Mouse (Mus musculus) brain, adult 2 months (tissue): Measurements from ENCODE around the gene Pfdn6.
"Not testable (repeated sequence)": the region's sequence is repeated elsewhere in the genome, so short reads cannot be mapped to it uniquely, and the experiment has no call there.

ENCODE experiments used
- DNase-seq: peaks from one replicate; pipeline ENCODE4 v3.0.0; 2011; ENCODE audit warnings: low read depth, low spot score

Gene Pfdn6

DNA sequence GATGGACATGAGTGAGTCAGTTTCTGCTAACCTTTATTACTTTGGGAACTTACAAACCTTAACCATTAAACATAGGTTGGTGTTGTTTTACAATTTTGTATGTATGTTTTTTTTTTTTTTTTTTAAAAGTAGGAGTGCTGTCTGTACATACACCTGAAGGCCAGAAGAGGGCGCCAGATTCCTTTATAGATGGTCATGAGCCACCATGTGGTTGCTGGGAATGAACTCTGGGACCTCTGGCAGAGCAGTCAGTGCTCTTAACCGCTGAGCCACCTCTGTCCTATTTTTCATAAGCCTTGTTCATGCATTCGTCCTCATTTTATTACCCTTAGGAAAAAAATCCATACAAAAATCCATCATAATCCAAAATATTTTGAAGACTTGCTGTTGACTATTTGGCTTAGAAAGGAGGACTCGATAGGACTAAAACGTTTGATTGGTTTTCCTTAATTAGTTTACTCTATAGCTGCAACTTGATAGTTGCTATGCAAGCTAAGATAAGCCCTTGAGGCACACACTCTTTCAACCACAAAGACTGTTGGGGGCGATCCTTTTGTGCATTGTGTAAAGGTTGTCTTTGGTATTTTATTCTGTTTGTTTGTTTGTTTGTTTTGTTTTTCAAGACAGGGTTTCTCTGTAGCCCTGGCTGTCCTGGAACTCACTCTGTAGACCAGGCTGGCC, 42.9 kb downstream of the Pfdn6 start:
- peak; percentile 81 for DNase-seq

DNA sequence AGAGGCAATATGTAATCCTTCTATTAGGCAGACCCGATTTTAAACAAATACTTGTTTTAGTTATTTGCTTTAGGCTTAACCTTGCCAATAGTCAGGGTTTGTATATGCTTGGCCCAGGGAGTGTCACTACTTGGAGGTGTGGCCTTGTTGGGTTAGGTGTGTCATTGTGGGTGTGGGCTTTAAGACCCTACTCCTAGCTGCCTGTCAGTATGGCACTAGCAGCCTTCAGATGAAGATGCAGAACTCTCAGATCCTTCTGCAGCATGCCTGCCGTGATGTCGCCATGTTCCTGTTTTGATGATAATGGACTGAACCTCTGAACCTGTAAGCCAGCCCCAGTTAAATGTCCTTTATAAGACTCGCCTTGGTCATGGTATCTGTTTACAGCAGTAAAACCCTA, 47.1 kb downstream of the Pfdn6 start:
- not testable (repeated sequence) for DNase-seq

DNA sequence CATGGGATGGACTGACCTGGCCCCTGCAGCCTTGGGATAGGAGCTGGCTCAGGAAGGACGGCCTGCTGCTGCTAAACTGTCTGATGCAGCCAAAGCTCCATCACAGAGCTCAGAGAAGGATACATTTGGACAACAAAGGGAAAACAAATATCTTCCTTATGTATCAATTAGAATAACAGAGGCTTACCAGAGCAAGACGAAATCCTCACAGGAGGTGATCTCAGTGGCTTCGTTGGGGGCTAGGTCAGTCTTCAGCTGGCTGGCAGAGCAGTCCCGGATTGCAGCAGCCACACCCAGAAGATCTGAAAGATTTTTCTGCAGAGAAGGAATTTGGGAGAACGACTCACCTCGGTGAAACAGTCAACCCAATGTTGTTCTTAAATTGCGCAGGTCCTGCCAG, 47.7 kb downstream of the Pfdn6 start:
- DNase-seq: no peak

DNA sequence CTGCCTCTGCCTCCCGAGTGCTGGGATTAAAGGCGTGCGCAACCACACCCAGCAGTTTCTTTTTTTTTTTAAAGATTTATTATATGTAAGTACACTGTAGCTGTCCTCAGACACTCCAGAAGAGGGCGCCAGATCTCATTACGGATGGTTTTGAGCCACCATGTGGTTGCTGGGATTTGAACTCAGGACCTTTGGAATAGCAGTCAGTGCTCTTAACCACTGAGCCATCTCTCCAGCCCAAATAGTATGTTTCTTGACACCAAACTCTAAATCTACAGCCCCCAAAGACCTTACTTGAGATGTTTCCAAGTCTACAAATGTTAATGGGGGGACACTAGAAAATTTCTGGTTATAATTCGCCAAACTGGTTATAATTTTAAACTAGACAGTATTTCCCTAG, 48.3 kb downstream of the Pfdn6 start:
- DNase-seq: not testable (repeated sequence)

DNA sequence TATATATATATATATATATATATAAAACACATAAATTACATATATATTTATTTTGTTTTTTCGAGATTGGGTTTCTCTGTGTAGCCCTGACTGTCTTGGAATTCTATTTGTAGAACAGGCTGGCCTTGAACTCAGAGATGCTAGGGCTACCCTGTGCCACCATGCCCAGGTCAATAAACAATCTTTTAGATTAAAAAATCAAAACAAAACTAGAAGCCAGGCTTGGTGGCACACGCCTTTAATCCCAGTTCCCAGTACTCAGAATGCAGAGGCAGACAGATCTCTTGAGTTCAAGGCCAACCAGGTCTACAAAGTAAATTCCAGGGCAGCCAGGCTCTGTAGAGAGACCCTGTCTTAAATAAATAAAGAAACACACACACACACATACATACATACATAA, 48.8 kb downstream of the Pfdn6 start:
- DNase-seq: no peak

DNA sequence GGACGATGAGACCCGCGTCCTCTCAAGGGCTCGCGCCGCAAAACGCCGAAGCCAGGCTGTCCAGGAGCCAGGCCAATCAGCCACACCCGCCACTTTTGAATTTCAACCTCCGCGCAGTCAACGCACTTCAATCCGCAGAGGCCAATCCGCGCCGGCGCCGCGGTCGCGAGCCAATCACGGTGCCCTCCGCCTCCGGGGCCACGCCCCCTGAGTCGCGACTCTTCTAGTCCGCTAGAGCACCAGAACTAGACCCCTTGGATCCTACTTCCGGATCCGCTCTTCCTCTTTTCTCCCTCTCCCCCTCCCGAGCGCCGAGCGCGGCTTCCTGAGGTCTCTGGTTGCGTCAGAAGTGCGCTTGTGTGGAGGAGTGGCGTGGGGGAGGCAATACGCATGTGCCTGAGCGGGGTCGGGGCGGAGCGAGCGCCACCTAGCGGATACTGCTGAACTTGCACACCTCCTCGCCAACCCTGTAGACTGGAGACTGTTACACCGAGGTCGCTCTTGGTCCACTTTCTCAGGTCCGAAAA, 49.5 kb downstream of the Pfdn6 start, which contains the start of gene Kifc1:
TSS of gene Kifc1 (minus strand) at position 129 of the 527 bp plus-strand sequence.
- DNase-seq: peak; percentile 100

DNA sequence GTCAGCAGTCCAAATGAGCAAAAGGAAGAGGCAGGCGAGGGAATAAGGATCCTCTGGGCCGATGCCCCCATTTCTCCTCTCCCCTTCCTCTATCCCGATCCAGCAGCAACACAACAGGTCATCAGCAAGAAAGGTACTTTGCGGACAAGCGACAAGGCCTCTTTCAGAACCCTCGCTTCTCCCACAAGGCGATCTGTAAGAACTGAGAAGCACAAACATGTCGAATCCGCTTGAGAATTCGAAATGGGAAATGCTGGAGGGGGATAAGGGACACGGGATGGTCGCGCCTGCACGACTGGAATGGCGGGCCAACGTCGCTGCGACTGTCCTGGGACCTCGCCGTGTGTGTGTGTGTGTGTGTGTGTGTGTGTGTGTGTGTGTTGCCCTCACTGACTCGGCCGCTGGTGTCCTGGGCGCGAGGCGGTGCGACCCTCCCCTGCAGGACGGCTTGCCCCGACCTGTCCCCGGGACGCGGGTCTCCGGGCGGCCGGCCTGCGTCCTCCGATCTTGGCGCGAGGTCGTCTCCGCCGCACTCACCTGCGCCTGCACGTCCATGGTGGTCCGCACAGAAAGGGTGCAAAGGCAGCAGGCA, 50.1 kb downstream of the Pfdn6 start:
- not testable (repeated sequence) for DNase-seq
